Mouse (Mus musculus): ENCODE results near the gene Ppp1r21. TPM values are rescaled to one million over a fixed set of nuclear protein-coding genes. Genes with fewer than 3 reads are reported as not detected.

The Ppp1r21 gene
- total RNA-seq, 2 experiments from 2014 or later, result 67.4 to 78.8 TPM

- peak; percentile 70 to 79 for DNase-seq (ENCODE audit: low spot score in 2 of 2)
- intact Hi-C loops (cut with DNase I), result loop anchor here (1.0 to 2.0 kb wide), 2 partner anchors 70 to 255 kb away; partner anchors contain the start of gene Foxn2
Observed at GRCm38 (mm10) chr17:88511095-88511551, 18.8 kb upstream of the Ppp1r21 start.

DNA sequence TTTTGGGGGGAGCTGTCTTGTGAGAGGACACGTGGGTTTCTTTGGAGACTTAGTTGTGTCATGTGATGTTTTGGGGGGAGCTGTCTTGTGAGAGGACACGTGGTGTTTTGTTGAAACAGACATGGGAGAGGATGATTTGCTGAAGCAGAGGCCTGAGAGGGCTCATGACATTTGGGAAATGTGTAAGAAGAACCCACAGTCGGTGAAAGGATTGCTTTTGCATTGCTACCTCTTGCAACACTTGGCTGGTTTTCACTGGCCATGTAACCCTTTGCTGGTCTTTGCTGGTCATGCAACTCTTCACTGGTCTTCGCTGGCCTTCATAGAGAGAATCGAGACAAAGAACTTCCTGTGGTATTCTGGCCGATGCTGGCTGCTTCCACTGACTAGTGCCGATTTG, 13.4 kb upstream of the Ppp1r21 start:
- DNase-seq (ENCODE audit: low spot score in 2 of 2), result no peak
- intact Hi-C loops (cut with DNase I), result no loop called here

DNA sequence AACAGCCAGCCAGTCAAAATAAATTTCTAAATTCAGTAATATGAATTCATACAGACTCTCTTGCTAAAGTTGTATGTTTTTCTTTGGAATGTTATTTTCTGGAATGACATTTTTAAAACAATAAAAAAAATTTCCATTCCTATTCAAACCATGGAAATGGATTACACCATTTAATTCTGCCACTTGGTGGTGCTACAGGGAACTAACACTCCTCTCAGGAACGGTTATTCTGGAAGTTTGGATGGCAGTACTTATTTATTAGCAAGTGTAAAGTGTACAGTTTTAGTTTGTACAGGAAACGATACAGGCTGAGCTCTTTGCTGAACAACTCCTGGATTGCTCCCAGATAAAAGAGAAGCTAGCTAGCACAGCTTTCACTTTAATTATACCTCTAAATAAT, 2.1 kb upstream of the Ppp1r21 start:
- peak; percentile 55 to 68 for DNase-seq (ENCODE audit: low spot score in 2 of 2)

GRCm38 (mm10) chr17:88530236-88530619, 310 bp downstream of the Ppp1r21 start:
- intact Hi-C loops (cut with DNase I), result no loop called here
- no peak for DNase-seq (ENCODE audit: low spot score in 2 of 2)

More for the DNA sequence above, 2.1 kb upstream of the Ppp1r21 start:
- intact Hi-C loops (cut with DNase I), result loop anchor here (1.0 kb wide), 1 partner anchor 114 kb away; no protein-coding TSS in a partner anchor

DNA sequence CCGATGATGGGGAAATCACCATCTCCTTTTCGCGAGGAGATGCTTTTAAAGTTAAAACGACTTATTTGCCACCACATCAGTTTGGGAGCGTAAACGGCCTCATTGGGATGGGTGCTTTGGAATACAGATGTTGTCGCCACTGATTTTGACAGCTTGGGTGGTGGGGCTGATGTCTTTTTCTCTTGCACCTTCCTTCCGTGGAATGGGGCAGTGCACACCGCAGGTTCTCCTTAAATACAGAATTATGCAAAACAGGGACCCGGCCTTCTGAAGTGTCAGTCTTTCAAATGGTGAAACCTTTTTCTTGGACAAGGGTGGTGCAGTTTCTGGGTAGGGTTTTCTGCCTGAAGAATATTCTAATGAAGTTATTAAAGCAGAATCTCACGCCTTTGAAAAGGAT, 749 bp downstream of the Ppp1r21 start:
- DNase-seq (ENCODE audit: low spot score in 2 of 2), result no peak
- intact Hi-C loops (cut with DNase I), result no loop called here

- peak in 1 of 2 experiments; percentile 32 for DNase-seq (ENCODE audit: low spot score in 2 of 2)
- intact Hi-C loops (cut with DNase I), result no loop called here
Observed at GRCm38 (mm10) chr17:88531176-88531575, 1.3 kb downstream of the Ppp1r21 start.

DNA sequence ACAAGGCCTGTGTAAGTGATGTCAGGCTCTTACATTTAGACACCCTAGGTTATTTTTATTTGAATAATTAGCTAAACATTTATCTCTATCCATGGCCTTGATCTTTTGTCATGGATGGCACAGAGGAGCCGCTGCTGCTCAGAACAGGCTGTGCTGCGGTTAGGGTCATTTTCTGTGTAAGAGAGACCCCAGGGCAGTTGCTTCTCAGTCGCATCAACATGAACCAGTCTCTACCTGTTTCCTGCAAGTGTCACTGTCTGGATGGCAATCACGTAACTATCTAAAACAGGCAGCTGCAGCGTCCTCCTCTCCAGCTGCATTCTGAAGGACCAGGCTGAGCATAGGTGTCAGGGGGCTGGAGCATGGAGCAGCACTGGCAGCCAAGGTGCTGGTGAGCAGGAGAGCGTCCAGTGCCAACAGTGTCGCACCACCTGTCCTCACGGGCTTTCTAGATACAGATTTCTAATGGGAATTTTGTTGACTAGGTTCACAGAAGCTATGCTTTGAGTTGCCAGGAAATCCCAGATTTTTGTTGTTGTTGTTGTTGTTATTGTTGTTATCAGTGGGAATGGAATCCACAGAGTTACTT, 8.0 kb downstream of the Ppp1r21 start:
- intact Hi-C loops (cut with DNase I), result no loop called here
- DNase-seq (ENCODE audit: low spot score in 2 of 2), result no peak

DNA sequence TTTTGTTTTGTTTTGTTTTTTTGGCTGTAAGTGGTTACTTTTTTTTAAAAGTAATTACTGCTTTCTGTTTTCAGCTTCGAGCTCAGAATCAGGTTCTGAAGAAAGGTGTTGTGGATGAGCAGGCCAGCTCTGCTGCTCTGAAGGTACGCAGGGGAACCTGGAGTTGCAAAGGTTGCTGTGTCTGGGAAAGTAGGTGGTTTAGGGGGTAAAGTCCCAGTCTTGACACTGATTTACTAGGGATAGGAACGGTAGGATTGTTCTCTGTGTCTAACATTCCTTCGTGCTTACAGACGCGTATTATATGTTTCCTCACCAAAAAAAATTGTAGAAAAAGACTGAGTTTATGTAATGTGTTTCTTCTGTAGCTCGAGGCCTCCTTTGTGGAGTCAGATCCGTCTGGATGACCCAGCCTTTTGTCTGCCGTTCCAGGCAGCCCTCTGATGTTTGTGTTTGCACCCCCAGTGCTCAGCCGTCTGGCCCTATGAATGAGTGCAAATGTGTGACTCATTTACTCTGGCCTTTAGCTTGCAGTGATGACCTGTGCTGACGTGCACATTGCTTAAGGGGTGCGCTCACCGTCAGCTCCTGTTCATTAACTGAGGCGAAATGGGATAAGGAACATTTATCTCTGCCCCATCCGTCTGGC, 13.0 kb downstream of the Ppp1r21 start:
- DNase-seq (ENCODE audit: low spot score in 2 of 2), result no peak
- intact Hi-C loops (cut with DNase I), result no loop called here

DNA sequence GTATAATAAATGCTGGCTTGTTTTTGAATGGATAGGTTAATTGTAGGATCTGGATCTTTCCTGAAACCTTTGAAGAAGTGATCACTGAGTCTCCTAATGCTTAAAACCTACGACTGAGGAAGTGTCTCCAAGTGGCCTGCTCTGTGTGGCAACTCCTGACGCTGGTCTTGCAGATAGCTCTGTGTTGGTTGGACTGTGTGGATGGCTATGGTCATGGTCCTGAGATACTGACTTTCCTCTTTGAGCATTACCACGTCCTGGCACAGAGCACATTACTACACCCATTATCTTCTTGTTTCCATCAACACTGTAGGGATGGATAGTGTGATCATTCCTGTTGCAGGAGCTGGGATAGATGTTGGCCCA, 13.5 kb downstream of the Ppp1r21 start:
- intact Hi-C loops (cut with DNase I), result no loop called here
- no peak for DNase-seq (ENCODE audit: low spot score in 2 of 2)

DNA sequence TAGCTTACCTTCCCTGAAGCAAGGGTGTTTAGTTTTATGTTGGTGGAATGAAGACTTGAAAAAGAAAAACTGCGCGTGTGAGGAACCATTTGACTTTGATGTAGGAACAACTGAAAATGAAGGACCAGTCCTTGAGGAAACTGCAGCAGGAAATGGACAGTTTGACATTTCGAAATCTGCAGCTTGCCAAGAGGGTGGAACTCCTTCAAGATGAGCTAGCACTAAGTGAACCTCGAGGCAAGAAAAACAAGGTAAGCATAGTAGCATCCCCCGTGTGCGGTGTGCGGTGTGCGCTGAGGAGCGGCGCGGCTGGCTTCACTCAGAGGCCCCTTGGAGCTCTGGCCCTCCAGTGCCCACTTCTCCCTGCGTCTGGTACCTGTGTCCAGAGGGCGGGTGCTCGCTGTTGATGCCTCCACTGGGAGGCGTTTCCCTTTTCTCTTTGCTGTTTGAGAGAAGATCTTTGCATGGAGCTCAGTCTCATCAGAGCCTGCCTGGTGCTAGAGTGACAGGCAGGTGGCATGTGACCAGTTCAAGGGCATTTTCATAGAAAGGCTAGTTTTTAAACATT, 15.4 kb downstream of the Ppp1r21 start:
- DNase-seq (ENCODE audit: low spot score in 2 of 2), result no peak
- intact Hi-C loops (cut with DNase I), result no loop called here

DNA sequence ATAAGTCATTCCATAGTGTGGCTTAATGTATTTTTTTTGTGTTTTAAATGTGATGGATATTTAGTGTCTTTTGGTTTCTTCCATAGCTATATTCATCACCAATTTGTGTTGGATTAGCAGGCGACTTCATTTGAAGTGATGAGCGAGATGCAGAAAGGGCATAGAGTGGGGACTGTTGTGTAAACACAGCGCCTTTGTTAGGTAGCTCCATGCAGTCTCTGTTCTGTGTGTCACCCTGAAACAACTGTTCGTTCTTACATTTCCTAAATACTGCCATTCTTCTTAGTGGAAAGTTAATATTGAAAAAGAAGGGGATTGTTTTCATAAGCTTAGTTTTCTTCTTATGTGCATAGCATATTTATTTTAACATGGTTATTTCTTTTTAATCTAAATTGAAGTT, 16.8 kb downstream of the Ppp1r21 start:
- DNase-seq (ENCODE audit: low spot score in 2 of 2), result no peak
- intact Hi-C loops (cut with DNase I), result no loop called here

GRCm38 (mm10) chr17:88549411-88550191, 19.7 kb downstream of the Ppp1r21 start:
- DNase-seq (ENCODE audit: low spot score in 2 of 2), result no peak
- intact Hi-C loops (cut with DNase I), result no loop called here

DNA sequence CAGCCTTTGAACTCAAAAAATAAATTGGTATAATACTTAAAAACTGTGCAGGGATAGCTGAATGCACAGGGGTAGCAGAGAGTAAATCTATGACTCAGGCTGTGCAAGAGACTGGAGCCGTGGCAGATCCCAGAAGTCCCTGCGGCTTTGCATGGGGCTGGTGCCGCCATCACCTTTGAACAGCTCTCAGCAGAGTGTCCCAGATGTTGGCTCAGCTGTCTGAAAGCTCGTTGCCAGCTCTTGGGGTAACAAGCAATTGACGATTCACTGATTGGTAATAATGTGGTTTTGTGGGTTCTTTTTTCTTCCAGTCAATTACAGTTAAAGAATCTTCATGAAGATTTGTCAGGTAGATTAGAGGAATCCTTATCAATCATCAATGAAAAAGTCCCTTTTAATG, 20.4 kb downstream of the Ppp1r21 start:
- no peak for DNase-seq (ENCODE audit: low spot score in 2 of 2)
- intact Hi-C loops (cut with DNase I), result no loop called here

DNA sequence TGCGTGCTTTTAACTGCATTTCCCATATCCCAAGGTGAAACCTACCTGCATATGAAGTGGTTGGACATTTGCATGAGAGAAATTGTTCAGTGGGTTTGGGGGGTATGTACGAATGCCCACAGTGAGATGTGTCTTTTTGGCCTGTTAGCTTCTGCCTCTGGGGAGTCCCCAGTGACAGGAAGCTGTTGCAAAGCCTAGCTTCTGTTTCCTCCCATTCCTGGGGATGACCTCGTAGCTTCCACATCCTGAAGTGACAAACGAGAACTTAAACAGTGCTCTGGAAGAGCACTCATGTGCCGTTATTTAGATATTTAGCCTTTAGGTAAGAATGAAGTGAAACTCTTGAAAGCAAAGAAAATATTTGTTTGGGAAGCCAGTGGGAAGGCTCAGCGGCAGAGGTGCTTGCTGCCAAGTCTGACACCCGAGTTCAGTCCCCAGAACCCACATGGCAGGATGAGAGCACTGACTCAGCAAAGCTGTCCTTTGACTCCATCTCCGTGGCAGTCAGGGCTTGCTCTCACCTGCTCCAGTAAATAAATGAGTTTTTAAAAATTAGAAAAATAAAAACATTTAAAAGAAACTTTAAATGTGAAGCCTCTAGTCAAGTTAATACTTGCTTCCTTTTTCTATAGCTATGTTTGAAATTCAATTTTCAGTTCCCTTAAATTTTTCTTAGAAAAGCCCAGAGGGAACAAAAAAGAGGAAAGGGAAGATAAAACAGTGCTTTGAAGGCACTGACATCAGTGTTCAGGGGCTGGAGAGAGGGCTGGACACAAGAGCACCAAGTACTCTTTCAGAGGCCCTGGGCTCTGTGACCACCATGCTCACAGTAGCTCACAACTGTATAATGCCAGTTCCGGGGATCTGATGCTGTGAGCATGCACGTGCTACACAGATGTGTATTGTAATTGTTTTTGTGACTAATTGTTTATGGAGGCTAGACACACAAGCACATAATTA, 21.3 kb downstream of the Ppp1r21 start:
- no peak for DNase-seq (ENCODE audit: low spot score in 2 of 2)
- intact Hi-C loops (cut with DNase I), result no loop called here

DNA sequence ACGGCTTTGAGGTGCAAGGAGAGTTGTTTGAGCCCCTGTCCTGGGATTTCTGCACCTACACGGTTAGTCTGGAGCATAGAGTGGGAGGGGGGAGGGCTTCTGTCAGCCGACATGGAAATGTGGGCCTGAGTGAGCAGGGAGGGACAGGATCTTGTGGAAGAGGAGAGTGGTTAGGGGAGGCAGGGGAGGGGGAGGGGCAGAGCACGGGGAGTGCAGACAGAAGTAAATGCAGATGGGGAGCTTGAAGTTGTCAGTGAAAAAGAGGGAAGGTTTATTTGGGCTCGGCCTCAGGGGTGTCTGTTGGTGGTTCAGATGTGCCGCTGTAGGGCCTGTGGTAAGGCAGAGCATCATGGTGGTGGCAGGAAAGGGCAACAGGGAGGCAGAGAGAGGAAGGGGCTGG, 22.6 kb downstream of the Ppp1r21 start:
- no peak for DNase-seq (ENCODE audit: low spot score in 2 of 2)
- intact Hi-C loops (cut with DNase I), result no loop called here

GRCm38 (mm10) chr17:88553001-88553449, 23.1 kb downstream of the Ppp1r21 start:
- intact Hi-C loops (cut with DNase I), result no loop called here
- DNase-seq (ENCODE audit: low spot score in 2 of 2), result no peak

GRCm38 (mm10) chr17:88553473-88554087, 23.7 kb downstream of the Ppp1r21 start:
- intact Hi-C loops (cut with DNase I), result no loop called here

DNA sequence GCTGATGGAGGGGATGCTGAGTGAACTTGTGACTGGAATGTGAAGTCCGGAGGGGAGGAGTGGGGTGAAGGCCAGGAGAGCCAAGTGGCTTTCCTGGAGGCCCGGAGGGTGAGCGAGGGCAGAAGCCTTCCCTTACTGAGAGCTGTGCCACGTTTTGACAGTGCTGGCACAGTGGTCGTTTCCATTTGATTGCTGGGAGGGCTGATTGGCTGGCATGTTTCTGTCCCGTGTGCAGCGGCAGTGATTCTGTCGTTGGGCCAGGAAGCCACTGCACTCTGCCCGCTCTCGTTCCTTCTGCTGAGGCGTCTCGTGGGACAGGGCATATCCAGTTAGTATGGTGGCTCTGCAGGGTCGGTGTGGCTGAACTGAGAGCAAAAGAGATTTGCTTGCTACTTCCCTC, 26.3 kb downstream of the Ppp1r21 start:
- no peak for DNase-seq (ENCODE audit: low spot score in 2 of 2)
- intact Hi-C loops (cut with DNase I), result no loop called here

More at GRCm38 (mm10) chr17:88553473-88554087, 23.7 kb downstream of the Ppp1r21 start:
- no peak for DNase-seq (ENCODE audit: low spot score in 2 of 2)

GRCm38 (mm10) chr17:88556688-88557087, 26.8 kb downstream of the Ppp1r21 start:
- DNase-seq (ENCODE audit: low spot score in 2 of 2), result no peak
- intact Hi-C loops (cut with DNase I), result no loop called here
